Comparison of ENCODE assay signal across 12 mouse cellular contexts in genomic region chr5:118434718-118435555, GRCm38 (mm10).
A peak's percentile ranks its signal among the peaks of the same experiment; 100 is the strongest.
DNase-seq lines count a peak whose midpoint lies in the region; ATAC-seq and TF ChIP-seq lines count a peak whose summit lies in the region.
"Had no signal": no experiment of that assay in that cellular context is flagged by ENCODE, and none has a peak within 500 bp of the region (broad histone marks: within the 10 kb centered on the region; RNA-seq: fewer than 3 reads in every experiment).

No protein-coding gene starts in this region.

- H3K27me3 ChIP-seq in heart, embryonic 14.5 days (ENCODE audit: control insufficient read depth, insufficient read depth, low read length) = peaks cover 17% of the 10 kb centered on the region
- H3K27me3 ChIP-seq in midbrain, embryonic 16.5 days (ENCODE audit: control insufficient read depth, insufficient read depth, low read depth, low read length) = peaks cover 18% of the 10 kb centered on the region
- H3K27me3 ChIP-seq in midbrain, embryonic 13.5 days = peaks cover 38% of the 10 kb centered on the region
- 0 out of 2 replicates have a peak, but pooled peaks cover 10% of the 10 kb centered on the region for H3K27me3 ChIP-seq in embryonic facial prominence, embryonic 15.5 days
- H3K27me3 ChIP-seq in stomach, postnatal 0 days (ENCODE audit: control insufficient read depth, insufficient read depth, low read length) = no peaks in the 10 kb centered on the region

- no peak for ATAC-seq in heart, embryonic 14.5 days (ENCODE audit: insufficient number of reproducible peaks, insufficient read depth, low FRiP score, low read depth)
- no peak for ATAC-seq in midbrain, embryonic 16.5 days
- no peak for ATAC-seq in midbrain, embryonic 13.5 days
- no peak for ATAC-seq in embryonic facial prominence, embryonic 15.5 days (ENCODE audit: insufficient number of reproducible peaks, low FRiP score, low TSS enrichment, low read depth)
- ATAC-seq in stomach, postnatal 0 days (ENCODE audit: low FRiP score, low TSS enrichment) = 0 out of 2 replicates have a peak, but pooled peaks have one; percentile 59
- ATAC-seq: CD4-positive, CD25-positive, alpha-beta regulatory T cell, adult 4 months had no signal

- 28% methylated on average over 20 of the region's 20 CpGs for WGBS in heart, embryonic 14.5 days
- WGBS in midbrain, embryonic 16.5 days = 16% methylated on average over 20 of the region's 20 CpGs
- 18% methylated on average over 20 of the region's 20 CpGs for WGBS in midbrain, embryonic 13.5 days
- WGBS in embryonic facial prominence, embryonic 15.5 days = 26% methylated on average over 20 of the region's 20 CpGs
- WGBS in stomach, postnatal 0 days = 38% methylated on average over 20 of the region's 20 CpGs

- peaks cover 3% of the 10 kb centered on the region; the same call in 1 of the 2 replicates for H3K9me3 ChIP-seq in heart, embryonic 14.5 days (ENCODE audit: control insufficient read depth, low read length)
- no peaks in the 10 kb centered on the region for H3K9me3 ChIP-seq in midbrain, embryonic 16.5 days (replicated peaks; ENCODE audit: control insufficient read depth, low read length, poor library complexity, severe bottlenecking)
- no peaks in the 10 kb centered on the region for H3K9me3 ChIP-seq in midbrain, embryonic 13.5 days
- no peaks in the 10 kb centered on the region for H3K9me3 ChIP-seq in embryonic facial prominence, embryonic 15.5 days (replicated peaks)
- no peaks in the 10 kb centered on the region for H3K9me3 ChIP-seq in stomach, postnatal 0 days (ENCODE audit: control insufficient read depth, low read length)
- H3K9me3 ChIP-seq: hindbrain, embryonic 12.5 days had no signal

- H3K4me2 ChIP-seq in heart, embryonic 14.5 days (ENCODE audit: low read length) = peak overlapping the region; percentile 34
- peak overlapping the region; percentile 25; the same call in 1 of the 2 replicates for H3K4me2 ChIP-seq in midbrain, embryonic 16.5 days (ENCODE audit: low read length)
- H3K4me2 ChIP-seq in midbrain, embryonic 13.5 days (replicated peaks) = no peak overlapping the region
- H3K4me2 ChIP-seq in embryonic facial prominence, embryonic 15.5 days (replicated peaks) = 0 out of 2 replicates have a peak overlapping the region, but pooled peaks have one; percentile 21
- H3K4me2 ChIP-seq in stomach, postnatal 0 days (replicated peaks; ENCODE audit: low read depth) = no peak overlapping the region
- H3K4me2 ChIP-seq: hindbrain, embryonic 12.5 days had no signal

- H3K4me1 ChIP-seq in heart, embryonic 14.5 days (ENCODE audit: control insufficient read depth in 2 of 2, insufficient read depth in 2 of 2, low read length in 2 of 2) = peaks cover 6 to 9% of the 10 kb centered on the region in 2 experiments
- H3K4me1 ChIP-seq in midbrain, embryonic 16.5 days (ENCODE audit: control insufficient read depth, insufficient read depth, low read length) = peaks cover 11% of the 10 kb centered on the region
- peaks cover 19% of the 10 kb centered on the region for H3K4me1 ChIP-seq in midbrain, embryonic 13.5 days (replicated peaks)
- H3K4me1 ChIP-seq in embryonic facial prominence, embryonic 15.5 days = peaks cover 24% of the 10 kb centered on the region
- 0 out of 2 replicates have a peak, but pooled peaks cover 2% of the 10 kb centered on the region for H3K4me1 ChIP-seq in stomach, postnatal 0 days (replicated peaks; ENCODE audit: control insufficient read depth, insufficient read depth)

- no peak overlapping the region for H3K4me3 ChIP-seq in heart, embryonic 14.5 days (ENCODE audit: control insufficient read depth in 1 of 2, insufficient read depth in 1 of 2, low read depth in 1 of 2, low read length in 2 of 2)
- no peak overlapping the region for H3K4me3 ChIP-seq in midbrain, embryonic 16.5 days (ENCODE audit: low read depth, low read length)
- no peak overlapping the region for H3K4me3 ChIP-seq in midbrain, embryonic 13.5 days (replicated peaks)
- no peak overlapping the region for H3K4me3 ChIP-seq in embryonic facial prominence, embryonic 15.5 days (replicated peaks)
- H3K4me3 ChIP-seq in stomach, postnatal 0 days (ENCODE audit: low read depth, low read length) = no peak overlapping the region
- H3K4me3 ChIP-seq: hindbrain, embryonic 12.5 days had no signal

- H3K9ac ChIP-seq in heart, embryonic 14.5 days (ENCODE audit: low read length) = no peak overlapping the region
- H3K9ac ChIP-seq in midbrain, embryonic 16.5 days (ENCODE audit: low read depth, low read length) = no peak overlapping the region
- no peak overlapping the region for H3K9ac ChIP-seq in midbrain, embryonic 13.5 days (replicated peaks)
- no peak overlapping the region for H3K9ac ChIP-seq in embryonic facial prominence, embryonic 15.5 days
- H3K9ac ChIP-seq in stomach, postnatal 0 days (ENCODE audit: low read length) = no peak overlapping the region
- H3K9ac ChIP-seq: hindbrain, embryonic 12.5 days had no signal

- no peak for DNase-seq in heart, adult 11 months
- peak; percentile 22 for DNase-seq in stomach, postnatal 0 days (ENCODE audit: low spot score)
- DNase-seq in right cerebral cortex, adult 2 months (ENCODE audit: low spot score in 2 of 2) = no peak
- DNase-seq in adrenal gland, adult (ENCODE audit: inconsistent age in 2 of 2, low spot score in 1 of 2) = no peak
- DNase-seq: lung, postnatal 10 days; right cerebral cortex, adult 18-20 months had no signal

- TF ChIP-seq EP300 in stomach, postnatal 0 days (optimal IDR thresholded peaks at IDR 0.05) = no peak

- H3K27ac ChIP-seq in heart, embryonic 14.5 days (replicated peaks in 1 of 2; ENCODE audit: control insufficient read depth in 1 of 2, insufficient read depth in 1 of 2, low read depth in 2 of 2, low read length in 2 of 2) = no peak overlapping the region
- no peak overlapping the region for H3K27ac ChIP-seq in midbrain, embryonic 16.5 days (ENCODE audit: low read length)
- H3K27ac ChIP-seq in midbrain, embryonic 13.5 days = no peak overlapping the region
- H3K27ac ChIP-seq in embryonic facial prominence, embryonic 15.5 days (replicated peaks) = peak overlapping the region; percentile 7; the same call in 1 of the 2 replicates
- H3K27ac ChIP-seq in stomach, postnatal 0 days (replicated peaks) = no peak overlapping the region
- H3K27ac ChIP-seq: hindbrain, embryonic 12.5 days had no signal

- no peaks in the 10 kb centered on the region for H3K36me3 ChIP-seq in heart, embryonic 14.5 days (ENCODE audit: control insufficient read depth, insufficient read depth, low read length)
- no peaks in the 10 kb centered on the region for H3K36me3 ChIP-seq in midbrain, embryonic 16.5 days (ENCODE audit: control insufficient read depth, insufficient read depth, low read length)
- no peaks in the 10 kb centered on the region for H3K36me3 ChIP-seq in midbrain, embryonic 13.5 days
- H3K36me3 ChIP-seq in embryonic facial prominence, embryonic 15.5 days = no peaks in the 10 kb centered on the region
- no peaks in the 10 kb centered on the region for H3K36me3 ChIP-seq in stomach, postnatal 0 days (ENCODE audit: control insufficient read depth, insufficient read depth, low read length)
- H3K36me3 ChIP-seq: hindbrain, embryonic 12.5 days had no signal

- no peak for TF ChIP-seq CTCF in stomach, postnatal 0 days (IDR thresholded peaks at IDR 0.05; ENCODE audit: low read depth)

Comparison
In these comparisons a context has a peak if more than half of its experiments do, and no peak if none do; other contexts are left out.
1. H3K4me2 ChIP-seq: peak in heart, embryonic 14.5 days (single experiment), midbrain, embryonic 16.5 days (single experiment) and embryonic facial prominence, embryonic 15.5 days (single experiment); none in midbrain, embryonic 13.5 days (single experiment) and stomach, postnatal 0 days (single experiment).